Mouse (Mus musculus) stomach, postnatal 0 days (tissue): Measurements from ENCODE around the gene 0610030E20Rik. TPM values are rescaled to one million over a fixed set of nuclear protein-coding genes. Genes with fewer than 3 reads are reported as not detected.

Source experiments
- ATAC-seq: fragments of 200-750 bp; cut with Nextera tagmentation; 2 replicates; pipeline ENCODE4 v1.8.0; 2017; ENCODE audit not compliant: low FRiP score, low TSS enrichment
- DNase-seq: peaks from one replicate; pipeline ENCODE4 v3.0.0-alpha.2; 2016; ENCODE audit warnings: low spot score
- H3K27ac ChIP-seq: fragments of 300-500 bp; sonication (generic); replicated peaks from 2 replicates; pipeline ENCODE4 v1.5.1; 2014; ENCODE audit warnings: mild to moderate bottlenecking, control low read depth
- H3K27me3 ChIP-seq: fragments of 300-500 bp; sonication (generic); 2 replicates; pipeline ENCODE4 v1.6.1; 2014; ENCODE audit warnings: low read length; ENCODE audit not compliant: control insufficient read depth, insufficient read depth
- H3K36me3 ChIP-seq: fragments of 300-500 bp; sonication (generic); 2 replicates; pipeline ENCODE4 v1.6.1; 2014; ENCODE audit warnings: low read length, mixed read lengths; ENCODE audit not compliant: control insufficient read depth, insufficient read depth
- H3K4me1 ChIP-seq: fragments of 300-500 bp; sonication (generic); replicated peaks from 2 replicates; pipeline ENCODE4 v1.6.1; 2014; ENCODE audit warnings: antibody characterized with exemption; ENCODE audit not compliant: control insufficient read depth, insufficient read depth
- H3K4me2 ChIP-seq: fragments of 300-500 bp; sonication (generic); replicated peaks from 2 replicates; pipeline ENCODE4 v1.6.1; 2014; ENCODE audit warnings: low read depth, mild to moderate bottlenecking, control low read depth, moderate library complexity
- H3K4me3 ChIP-seq: fragments of 300-500 bp; sonication (generic); 2 replicates; pipeline ENCODE4 v1.5.1; 2014; ENCODE audit warnings: low read depth, low read length, control low read depth
- H3K9ac ChIP-seq: fragments of 300-500 bp; sonication (generic); 2 replicates; pipeline ENCODE4 v1.6.1; 2014; ENCODE audit warnings: mild to moderate bottlenecking, low read length, control low read depth, mixed read lengths
- H3K9me3 ChIP-seq: fragments of 300-500 bp; sonication (generic); 2 replicates; pipeline ENCODE4 v1.6.1; 2016; ENCODE audit warnings: low read length; ENCODE audit not compliant: control insufficient read depth
- CTCF ChIP-seq: IDR thresholded peaks from 2 replicates; pipeline ENCODE4 v1.5.1; 2016; ENCODE audit warnings: antibody characterized with exemption, low read depth, mild to moderate bottlenecking, moderate library complexity
- EP300 ChIP-seq: optimal IDR thresholded peaks from 2 replicates; pipeline ENCODE3; 2016; ENCODE audit warnings: antibody characterized with exemption
- WGBS: fragments of 180-500 bp; shearing (Covaris S2); extraction: QIAGEN DNeasy Blood & Tissue Kit; methylation state at CpG from one replicate; pipeline ENCODE4 v1.1.7; 2014; 5-methylcytosine and 5-hydroxymethylcytosine counted together
- polyA plus RNA-seq: library from polyadenylated mRNA; unstranded; fragments of >200 nt; fragmentation: Nextera tagmentation; extraction: Ambion mirVana; gene quantifications from 2 replicates; pipeline ENCODE4 v1.2.1, GENCODE M21; 2015

Gene 0610030E20Rik
- 19.6 and 20.5 TPM in 2 replicates for polyA plus RNA-seq

GRCm38 (mm10) chr6:72347166-72347941 lies at the start of gene 0610030E20Rik:
0610030E20Rik (plus strand) TSS chr6:72347317.
- under 1% methylated on average over 69 of the region's 72 CpGs for WGBS
- H3K4me2 ChIP-seq: peak within 1 kb of the TSS; percentile 70
- peak within 1 kb of the TSS; percentile 63 for H3K9ac ChIP-seq
- H3K4me1 ChIP-seq: no peaks in the 10 kb centered on the region; the same call in 1 of the 2 replicates
- DNase-seq (peak; percentile 73), ATAC-seq (peak; percentile 61)
- no peaks in the 10 kb centered on the region for H3K9me3 ChIP-seq
- H3K27ac ChIP-seq: peak within 1 kb of the TSS; percentile 72
- H3K27me3 ChIP-seq: no peaks in the 10 kb centered on the region
- peaks cover 6% of the 10 kb centered on the region; the same call in 1 of the 2 replicates for H3K36me3 ChIP-seq
- H3K4me3 ChIP-seq: peak within 1 kb of the TSS; percentile 44
- peak; percentile 50 for TF ChIP-seq CTCF
- no peak for TF ChIP-seq EP300

- Histone ChIP-seq H3K27ac (no peak overlapping the region), H3K4me1 (no peaks in the 10 kb centered on the region), H3K9ac (no peak overlapping the region), H3K4me3 (no peak overlapping the region), H3K4me2 (no peak overlapping the region), H3K9me3 (no peaks in the 10 kb centered on the region), H3K27me3 (no peaks in the 10 kb centered on the region), H3K36me3 (no peaks in the 10 kb centered on the region)
- WGBS: 81% methylated on average over 3 of the region's 3 CpGs
- no peak for ATAC-seq
- DNase-seq: no peak
- no peak for TF ChIP-seq CTCF
- no peak for TF ChIP-seq EP300
Measured at GRCm38 (mm10) chr6:72297825-72298224, 49.3 kb upstream of the 0610030E20Rik start.

- DNase-seq: no peak
- H3K36me3 ChIP-seq: no peaks in the 10 kb centered on the region
- H3K4me3 ChIP-seq: no peak overlapping the region
- no peak overlapping the region for H3K9ac ChIP-seq
- no peaks in the 10 kb centered on the region for H3K4me1 ChIP-seq
- H3K27me3 ChIP-seq: no peaks in the 10 kb centered on the region
- no peak overlapping the region for H3K4me2 ChIP-seq
- TF ChIP-seq CTCF (no peak), EP300 (no peak)
- WGBS: 87% methylated on average over 11 of the region's 11 CpGs
- H3K27ac ChIP-seq: no peak overlapping the region
- H3K9me3 ChIP-seq: no peaks in the 10 kb centered on the region
- ATAC-seq: no peak
Measured at GRCm38 (mm10) chr6:72302349-72302925, 44.7 kb upstream of the 0610030E20Rik start.

- Histone ChIP-seq H3K9me3 (no peaks in the 10 kb centered on the region), H3K4me2 (no peak overlapping the region)
- no peak for ATAC-seq
Measured at GRCm38 (mm10) chr6:72303510-72303909, 43.6 kb upstream of the 0610030E20Rik start.

GRCm38 (mm10) chr6:72312198-72312597 lies 34.9 kb upstream of the 0610030E20Rik start:
- 94% methylated on average over 3 of the region's 3 CpGs for WGBS
- DNase-seq (no peak), ATAC-seq (no peak)
- H3K27ac ChIP-seq: no peak overlapping the region
- H3K4me1 ChIP-seq: no peaks in the 10 kb centered on the region
- H3K4me3 ChIP-seq: no peak overlapping the region
- H3K9me3 ChIP-seq: no peaks in the 10 kb centered on the region
- TF ChIP-seq CTCF (no peak), EP300 (no peak)
- H3K9ac ChIP-seq: no peak overlapping the region
- H3K36me3 ChIP-seq: no peaks in the 10 kb centered on the region
- no peaks in the 10 kb centered on the region for H3K27me3 ChIP-seq
- no peak overlapping the region for H3K4me2 ChIP-seq

More at GRCm38 (mm10) chr6:72303510-72303909, 43.6 kb upstream of the 0610030E20Rik start:
- no peak for TF ChIP-seq CTCF
- no peak for TF ChIP-seq EP300
- no peak overlapping the region for H3K4me3 ChIP-seq
- DNase-seq: no peak
- H3K27ac ChIP-seq: no peak overlapping the region
- 52% methylated on average over 9 of the region's 9 CpGs for WGBS
- no peaks in the 10 kb centered on the region for H3K36me3 ChIP-seq
- H3K9ac ChIP-seq: no peak overlapping the region
- H3K27me3 ChIP-seq: no peaks in the 10 kb centered on the region
- H3K4me1 ChIP-seq: no peaks in the 10 kb centered on the region
